Mouse (Mus musculus) intestine, postnatal 0 days (tissue): ENCODE measurements around the gene Mob3b. TPM values are rescaled to one million over a fixed set of nuclear protein-coding genes. Genes with fewer than 3 reads are reported as not detected.
A peak's percentile ranks its signal among the peaks of the same experiment; 100 is the strongest.

Experiments used
- ATAC-seq: fragments of 200-750 bp; cut with Nextera tagmentation; 2 replicates; pipeline ENCODE4 v1.8.0; 2017; ENCODE audit warnings: mild to moderate bottlenecking, moderate TSS enrichment, moderate library complexity
- H3K27ac ChIP-seq: fragments of 300-500 bp; sonication (generic); 2 replicates; pipeline ENCODE4 v1.5.1; 2014; ENCODE audit warnings: mild to moderate bottlenecking, low read depth, low read length, moderate library complexity
- H3K27me3 ChIP-seq: fragments of 300-500 bp; sonication (generic); replicated peaks from 2 replicates; pipeline ENCODE4 v1.6.1; 2014; ENCODE audit warnings: low read length, mixed read lengths; ENCODE audit not compliant: control insufficient read depth, insufficient read depth
- H3K36me3 ChIP-seq: fragments of 300-500 bp; sonication (generic); 2 replicates; pipeline ENCODE4 v1.6.1; 2014; ENCODE audit warnings: mild to moderate bottlenecking, moderate library complexity; ENCODE audit not compliant: control insufficient read depth, insufficient read depth
- H3K4me1 ChIP-seq: fragments of 300-500 bp; sonication (generic); replicated peaks from 2 replicates; pipeline ENCODE4 v1.6.1; 2014; ENCODE audit warnings: antibody characterized with exemption, low read length, mixed read lengths; ENCODE audit not compliant: control insufficient read depth, insufficient read depth
- H3K4me2 ChIP-seq: fragments of 300-500 bp; sonication (generic); replicated peaks from 2 replicates; pipeline ENCODE4 v1.6.1; 2014; ENCODE audit warnings: low read depth, mild to moderate bottlenecking, moderate library complexity
- H3K4me3 ChIP-seq: fragments of 300-500 bp; sonication (generic); 2 replicates; pipeline ENCODE4 v1.5.1; 2014; ENCODE audit warnings: low read depth, low read length
- H3K9ac ChIP-seq: fragments of 300-500 bp; sonication (generic); 2 replicates; pipeline ENCODE4 v1.6.1; 2014; ENCODE audit warnings: mild to moderate bottlenecking, low read depth, low read length
- H3K9me3 ChIP-seq: fragments of 300-500 bp; sonication (generic); 2 replicates; pipeline ENCODE4 v1.6.1; 2016; ENCODE audit warnings: mixed run types; ENCODE audit not compliant: control insufficient read depth
- CTCF ChIP-seq: sonication (generic); IDR thresholded peaks from 2 replicates; pipeline ENCODE4 v1.5.1; 2016; ENCODE audit warnings: low read depth, mild to moderate bottlenecking, control low read depth, antibody characterized with exemption, moderate library complexity
- WGBS: fragments of 180-500 bp; shearing (Covaris S2); extraction: QIAGEN DNeasy Blood & Tissue Kit; methylation state at CpG from one replicate; pipeline ENCODE4 v1.1.7; 2014; 5-methylcytosine and 5-hydroxymethylcytosine counted together
- polyA plus RNA-seq: library from polyadenylated mRNA; unstranded; fragments of >200 nt; fragmentation: Nextera tagmentation; extraction: Ambion mirVana; gene quantifications from 2 replicates; pipeline ENCODE4 v1.2.1, GENCODE M21; 2015

Gene Mob3b
- polyA plus RNA-seq, 1 experiment from 2014 or later = 21.0 TPM

DNA sequence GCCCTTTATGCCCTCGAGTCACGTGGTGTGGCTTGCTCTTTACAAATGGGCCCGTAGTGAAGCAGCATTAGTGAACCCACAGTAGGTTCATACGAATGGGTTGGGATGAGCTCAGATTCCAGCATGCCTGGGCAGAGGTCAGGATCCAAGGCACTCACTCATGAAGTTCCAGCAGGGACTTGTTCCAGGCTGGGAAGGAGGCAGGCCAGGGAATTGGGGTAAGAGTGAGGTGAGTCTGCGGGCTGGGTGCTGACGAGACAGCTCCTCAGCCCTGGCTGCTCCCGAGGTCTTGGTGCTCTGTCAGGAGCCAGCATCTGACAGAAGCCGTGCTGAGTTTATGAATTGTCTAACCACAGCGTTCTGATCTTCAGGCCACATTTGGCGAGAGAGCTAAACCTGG is 166.2 kb downstream of the Mob3b start:
- ATAC-seq = peak; percentile 70
- Histone ChIP-seq H3K4me1 (peaks cover 11% of the 10 kb centered on the region; the same call in 1 of the 2 replicates), H3K9ac (no peak overlapping the region), H3K4me3 (no peak overlapping the region), H3K9me3 (no peaks in the 10 kb centered on the region), H3K27me3 (no peaks in the 10 kb centered on the region), H3K27ac (peak overlapping the region; percentile 79), H3K36me3 (no peaks in the 10 kb centered on the region), H3K4me2 (peak overlapping the region; percentile 48)
- TF ChIP-seq CTCF = no peak
- 30% methylated on average over 10 of the region's 10 CpGs for WGBS

DNA sequence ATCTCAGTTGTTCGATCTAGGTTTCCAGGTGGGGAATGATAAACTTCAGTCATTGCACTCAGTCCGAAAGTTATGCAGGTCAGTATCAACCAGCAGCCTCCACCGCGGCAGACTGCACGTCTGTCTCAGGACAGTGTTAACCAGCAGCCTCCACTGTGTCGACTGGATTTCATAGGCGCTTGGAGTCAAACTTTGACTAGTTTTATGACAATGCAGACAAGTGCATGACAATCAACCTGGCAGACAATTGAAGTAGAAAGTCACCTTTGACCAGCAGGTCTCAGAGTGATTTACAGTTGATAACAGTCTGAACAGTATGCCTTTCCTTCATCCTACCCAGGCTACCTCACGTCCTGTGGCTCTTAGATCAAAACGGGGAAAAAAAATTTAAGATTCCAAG is 166.6 kb downstream of the Mob3b start:
- no peaks in the 10 kb centered on the region for H3K27me3 ChIP-seq
- H3K4me1 ChIP-seq = peaks cover 11% of the 10 kb centered on the region; the same call in 1 of the 2 replicates
- peak; percentile 85 for ATAC-seq
- TF ChIP-seq CTCF = no peak
- peak overlapping the region; percentile 79 for H3K27ac ChIP-seq
- no peaks in the 10 kb centered on the region for H3K9me3 ChIP-seq
- H3K4me3 ChIP-seq = 0 out of 2 replicates have a peak overlapping the region, but pooled peaks have one; percentile 5
- no peak overlapping the region for H3K9ac ChIP-seq
- H3K36me3 ChIP-seq = no peaks in the 10 kb centered on the region
- H3K4me2 ChIP-seq = peak overlapping the region; percentile 48
- WGBS = 34% methylated on average over 9 of the region's 9 CpGs

DNA sequence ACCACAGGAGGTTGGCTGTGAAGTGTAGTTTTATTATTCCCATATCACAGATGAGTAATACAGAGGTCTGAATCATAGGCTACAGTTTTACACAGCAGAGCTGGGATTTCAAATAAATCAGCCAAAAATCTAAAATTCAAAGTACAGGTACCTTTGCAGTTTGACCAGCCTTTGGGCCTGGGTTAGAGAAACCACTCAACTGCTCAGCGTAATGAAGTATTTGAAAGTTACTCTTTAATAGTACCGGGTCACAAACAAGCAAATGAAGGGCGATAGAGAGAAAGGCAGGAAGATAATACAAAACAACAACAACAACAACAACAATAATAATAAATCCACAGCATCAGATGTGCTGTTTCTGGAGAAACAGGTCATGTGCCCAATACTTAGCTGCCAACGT is 169.7 kb downstream of the Mob3b start:
- Histone ChIP-seq H3K4me2 (no peak overlapping the region), H3K9ac (no peak overlapping the region), H3K9me3 (no peaks in the 10 kb centered on the region), H3K27me3 (no peaks in the 10 kb centered on the region), H3K27ac (no peak overlapping the region), H3K4me3 (no peak overlapping the region), H3K36me3 (no peaks in the 10 kb centered on the region), H3K4me1 (peaks cover 9% of the 10 kb centered on the region; the same call in 1 of the 2 replicates)
- TF ChIP-seq CTCF = no peak
- no peak for ATAC-seq
- WGBS = 74% methylated on average over 4 of the region's 4 CpGs

DNA sequence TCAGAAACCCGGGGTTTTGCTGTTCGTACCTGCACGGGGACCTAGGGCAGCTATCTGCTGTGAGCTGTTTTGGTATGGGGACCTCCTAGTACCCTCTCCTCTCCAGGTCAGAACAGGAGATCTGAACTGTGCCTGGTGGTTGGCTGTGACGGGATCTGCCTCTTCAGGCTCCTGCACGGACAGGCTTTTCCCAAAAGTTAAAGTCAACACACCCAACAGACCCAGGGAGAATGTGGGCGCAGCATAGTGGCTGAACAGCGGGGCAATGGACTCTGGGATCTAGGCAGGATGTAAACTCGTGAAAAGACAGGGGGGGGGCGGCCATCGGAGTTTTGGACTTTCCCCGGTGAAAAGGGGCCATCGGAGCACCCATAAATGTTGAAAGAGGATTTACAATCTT is 170.2 kb downstream of the Mob3b start:
- H3K27me3 ChIP-seq = no peaks in the 10 kb centered on the region
- no peak overlapping the region for H3K4me3 ChIP-seq
- TF ChIP-seq CTCF = no peak
- no peaks in the 10 kb centered on the region for H3K36me3 ChIP-seq
- 0 out of 2 replicates have a peak overlapping the region, but pooled peaks have one; percentile 17 for H3K9ac ChIP-seq
- H3K27ac ChIP-seq = peak overlapping the region; percentile 68
- H3K4me1 ChIP-seq = peaks cover 6% of the 10 kb centered on the region; the same call in 1 of the 2 replicates
- 45% methylated on average over 12 of the region's 12 CpGs for WGBS
- H3K9me3 ChIP-seq = no peaks in the 10 kb centered on the region
- ATAC-seq = peak; percentile 62
- 0 out of 2 replicates have a peak overlapping the region, but pooled peaks have one; percentile 32 for H3K4me2 ChIP-seq

DNA sequence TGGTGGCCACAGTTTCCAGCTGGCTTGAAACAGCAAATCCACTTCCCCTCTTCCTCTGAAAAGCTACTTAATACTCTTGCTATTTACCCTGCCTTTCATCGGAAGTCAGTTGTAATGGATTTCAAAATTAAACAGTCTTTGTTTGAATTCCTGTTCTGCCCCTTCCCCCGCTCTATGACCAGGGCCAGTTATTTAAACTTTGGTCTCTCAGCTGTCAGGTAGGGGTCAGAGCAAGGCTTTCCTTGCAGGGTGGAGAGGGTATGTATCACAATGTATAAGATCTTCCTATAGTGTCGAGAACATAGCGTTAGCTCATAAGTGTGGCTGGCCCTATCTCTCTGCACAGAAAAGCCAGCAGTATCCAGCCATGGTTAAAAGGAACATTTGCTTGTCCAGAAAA is 170.6 kb downstream of the Mob3b start:
- 0 out of 2 replicates have a peak, but pooled peaks have one; percentile 0 for ATAC-seq

DNA sequence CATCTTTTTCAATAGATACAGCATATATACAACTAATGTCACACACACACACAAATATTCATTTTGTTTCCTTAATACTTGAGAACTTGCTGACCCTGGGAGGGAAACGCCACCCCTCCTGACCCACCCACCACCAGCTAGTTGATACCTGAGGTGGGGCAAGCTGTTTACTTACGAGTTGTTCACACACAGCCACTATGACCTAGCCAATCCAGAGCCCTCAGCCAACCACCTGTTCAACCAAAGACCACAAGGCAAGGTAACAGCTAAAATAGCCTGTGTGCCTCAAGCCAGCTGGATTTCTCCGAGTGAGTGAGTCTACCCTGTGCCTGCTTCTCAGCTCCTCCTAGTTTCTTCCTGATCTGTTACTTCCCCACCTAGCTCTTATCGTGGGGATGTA is 172.9 kb downstream of the Mob3b start:
- H3K9ac ChIP-seq = no peak overlapping the region
- no peaks in the 10 kb centered on the region for H3K36me3 ChIP-seq
- H3K27me3 ChIP-seq = no peaks in the 10 kb centered on the region
- WGBS = 76% methylated on average over 4 of the region's 4 CpGs
- no peak for TF ChIP-seq CTCF
- 0 out of 2 replicates have a peak, but pooled peaks cover 2% of the 10 kb centered on the region for H3K4me1 ChIP-seq
- no peaks in the 10 kb centered on the region for H3K9me3 ChIP-seq
- no peak for ATAC-seq
- H3K4me2 ChIP-seq = no peak overlapping the region
- no peak overlapping the region for H3K4me3 ChIP-seq
- no peak overlapping the region for H3K27ac ChIP-seq

More for the DNA sequence above, 170.6 kb downstream of the Mob3b start:
- no peaks in the 10 kb centered on the region for H3K9me3 ChIP-seq
- peaks cover 2% of the 10 kb centered on the region; the same call in 1 of the 2 replicates for H3K4me1 ChIP-seq
- no peak for TF ChIP-seq CTCF
- no peaks in the 10 kb centered on the region for H3K27me3 ChIP-seq
- H3K4me2 ChIP-seq = no peak overlapping the region
- H3K27ac ChIP-seq = peak overlapping the region; percentile 68; the same call in 1 of the 2 replicates
- 0 out of 2 replicates have a peak overlapping the region, but pooled peaks have one; percentile 17 for H3K9ac ChIP-seq
- 38% methylated on average over 4 of the region's 4 CpGs for WGBS
- H3K4me3 ChIP-seq = no peak overlapping the region
- no peaks in the 10 kb centered on the region for H3K36me3 ChIP-seq
